Mouse (Mus musculus) mouse embryonic stem cell (cell line): ENCODE data around the gene Ap1m2.
"Not testable (repeated sequence)": the region's sequence is repeated elsewhere in the genome, so short reads cannot be mapped to it uniquely, and the experiment has no call there.

ENCODE experiments used
- in situ Hi-C, 2 experiments: fragments of 300-500 bp; cut with MboI; formaldehyde crosslinking; loops; 1 replicate in 1 of 2; 3 replicates in 1 of 2; pipeline ENCODE4 v1.14.3; 2019 to 2020; ENCODE audit warnings: low sequenced_read_pairs in 2 of 2, low pct_unique_long_range_greater_than_20kb in 1 of 2, mixed read lengths in 1 of 2; ENCODE audit not compliant: unreplicated experiment in 1 of 2

Gene Ap1m2

GRCm38 (mm10) chr9:21309150-21309741, 2.9 kb downstream of the Ap1m2 start:
- in situ Hi-C loops: no loop called here

GRCm38 (mm10) chr9:21305065-21305464, 7.1 kb downstream of the Ap1m2 start:
- in situ Hi-C loops: no loop called here

GRCm38 (mm10) chr9:21299014-21299413, 13.1 kb downstream of the Ap1m2 start:
- in situ Hi-C loops: no loop called here

DNA sequence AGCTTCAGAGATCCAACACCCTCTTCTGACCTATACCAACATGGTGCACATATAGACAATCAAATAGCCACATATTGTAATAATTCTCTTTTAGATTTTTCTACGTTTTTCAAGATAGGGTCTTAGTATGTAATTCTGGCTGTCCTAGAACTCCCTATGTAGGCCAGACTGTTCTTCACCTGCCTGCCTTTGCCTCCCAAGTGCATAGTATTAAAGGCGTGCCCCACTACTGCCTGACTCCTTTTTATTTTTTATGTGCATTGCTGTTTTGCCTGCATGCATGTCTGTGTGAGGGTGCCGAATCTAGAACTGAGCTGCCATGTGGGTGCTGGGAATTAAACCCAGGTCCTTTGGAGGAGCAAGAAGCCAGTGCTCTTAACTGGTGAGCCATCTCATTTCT, 19.9 kb downstream of the Ap1m2 start:
- in situ Hi-C loops: no loop called here

DNA sequence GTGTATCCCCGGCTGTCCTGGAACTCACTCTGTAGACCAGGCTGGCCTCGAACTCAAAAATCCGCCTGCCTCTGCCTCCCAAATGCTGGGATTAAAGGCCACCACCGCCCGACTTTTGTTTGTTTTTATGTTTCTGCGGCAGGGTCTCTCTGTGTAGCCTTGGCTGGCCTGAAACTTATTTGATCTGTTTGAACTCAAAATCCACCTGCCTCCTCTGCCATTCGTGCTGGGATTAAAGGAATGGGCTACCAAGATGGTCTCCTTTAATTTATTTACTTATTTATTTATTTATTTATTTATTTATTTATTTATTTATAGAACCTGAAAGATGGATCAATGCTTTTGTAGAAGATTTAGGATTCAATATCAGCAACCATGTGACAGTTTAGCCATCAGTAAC, 20.3 kb downstream of the Ap1m2 start:
- in situ Hi-C loops: not testable (repeated sequence)

DNA sequence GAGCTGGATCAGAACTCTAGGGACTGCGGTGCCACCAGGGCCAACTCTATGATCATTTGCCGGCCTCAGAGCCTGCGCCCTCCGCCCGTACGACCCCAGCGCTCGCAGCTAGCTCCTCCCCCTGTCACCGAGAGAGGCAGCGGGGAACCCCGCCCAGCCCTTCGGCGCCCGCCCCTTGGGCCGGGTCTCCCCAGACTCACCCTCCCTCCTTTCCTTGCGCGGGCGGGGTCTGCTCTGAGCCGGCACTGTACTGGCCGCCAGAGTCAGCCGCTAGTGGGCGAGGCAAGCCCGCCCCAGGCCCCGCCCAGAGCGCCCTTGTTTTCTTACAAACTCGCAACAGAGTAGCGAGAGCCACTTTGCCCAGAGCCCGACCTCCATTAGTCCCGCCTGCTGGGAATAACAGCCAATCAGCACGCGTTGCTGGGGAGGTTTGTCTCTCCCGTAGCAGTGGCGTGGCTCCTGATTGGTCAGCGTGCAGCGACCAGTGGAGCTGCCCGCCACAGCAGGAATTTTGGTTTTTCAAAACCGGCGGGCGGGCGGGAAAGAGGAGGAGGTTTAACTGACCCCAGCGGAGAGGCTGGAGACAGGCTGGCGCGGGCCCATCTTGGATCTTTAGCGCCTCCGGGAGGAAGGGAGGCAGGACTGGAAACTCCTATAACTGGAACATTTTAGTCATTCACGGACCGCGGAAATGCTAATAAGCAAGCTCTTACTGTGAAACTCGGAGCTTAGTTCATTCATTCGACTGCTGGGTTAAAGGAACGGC, 20.9 kb downstream of the Ap1m2 start, which contains the start of gene Cdkn2d:
TSS of gene Cdkn2d (minus strand) at position 386 of the 766 bp plus-strand sequence.
- in situ Hi-C loops: no loop called here

GRCm38 (mm10) chr9:21290589-21290988, 21.5 kb downstream of the Ap1m2 start:
- in situ Hi-C loops: no loop called here

- in situ Hi-C loops: no loop called here
These were observed 22.8 kb downstream of the Ap1m2 start for GRCm38 (mm10) chr9:21289337-21289671.

DNA sequence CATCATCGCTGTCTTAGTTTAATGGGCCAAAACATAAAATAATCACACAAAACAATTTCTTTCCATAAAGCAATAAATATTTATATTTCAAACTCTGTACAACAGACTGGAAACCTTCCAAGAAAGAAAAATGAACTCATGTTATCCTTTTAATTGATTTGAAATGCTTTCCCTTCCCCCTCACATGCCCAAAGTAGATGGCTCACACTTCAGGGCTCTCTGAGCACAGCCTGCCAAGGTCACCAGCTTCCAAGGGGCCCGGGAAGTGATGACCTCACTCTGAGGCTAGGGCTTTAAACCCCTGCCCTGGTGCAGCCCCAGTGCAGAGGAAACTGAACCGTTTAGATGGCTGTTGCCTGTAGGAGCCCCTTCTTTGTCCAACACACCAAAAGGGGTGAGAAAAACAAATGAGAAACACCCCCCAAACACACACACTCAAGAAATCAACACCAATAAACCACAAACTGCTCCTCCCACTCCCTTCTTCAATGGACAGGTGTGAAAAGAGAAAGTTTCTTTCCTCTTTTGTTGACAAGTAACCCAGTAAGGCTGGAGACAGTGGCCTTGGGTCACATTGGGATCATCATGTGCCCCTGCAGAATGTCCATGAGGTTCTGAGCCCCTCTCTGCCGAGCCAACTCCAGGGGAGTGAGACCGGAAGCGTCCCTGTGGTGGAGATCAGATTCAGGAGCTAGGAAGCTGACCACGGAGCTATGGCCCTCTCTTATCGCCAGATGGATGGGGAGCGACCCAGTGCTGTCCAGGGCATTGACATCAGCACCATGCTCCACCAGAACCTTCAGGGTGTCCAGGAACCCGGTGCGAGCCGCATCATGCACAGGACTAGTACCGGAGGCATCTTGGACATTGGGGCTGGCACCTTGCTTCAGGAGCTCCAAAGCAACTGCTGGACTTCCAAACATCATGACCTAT, 23.5 kb downstream of the Ap1m2 start:
- in situ Hi-C loops: no loop called here

GRCm38 (mm10) chr9:21287571-21288402, 24.4 kb downstream of the Ap1m2 start, which contains the start of gene Kri1:
Gene Kri1 (minus strand): TSS chr9:21287969.
- in situ Hi-C loops: no loop called here

DNA sequence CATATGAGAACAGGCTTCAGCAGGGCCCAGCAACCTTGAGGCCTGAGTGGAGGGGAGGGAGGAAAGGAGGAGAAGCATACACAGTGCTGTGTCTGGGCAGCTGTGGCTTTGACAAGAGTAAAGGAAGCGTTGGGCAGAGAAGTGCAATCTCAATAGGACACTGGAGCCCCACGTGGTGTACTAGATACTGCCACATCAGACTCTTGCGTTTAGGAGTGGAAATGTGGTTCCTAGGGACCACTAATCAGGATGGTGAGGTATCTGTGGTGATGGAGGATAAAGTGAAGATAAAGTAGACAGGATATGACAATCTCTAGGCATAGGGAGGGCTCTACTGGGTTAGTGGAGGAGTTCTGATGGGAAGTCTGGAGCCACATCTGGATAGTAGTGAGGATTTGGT, 25.4 kb downstream of the Ap1m2 start:
- in situ Hi-C loops: no loop called here

GRCm38 (mm10) chr9:21283994-21284393, 28.1 kb downstream of the Ap1m2 start:
- in situ Hi-C loops: no loop called here

DNA sequence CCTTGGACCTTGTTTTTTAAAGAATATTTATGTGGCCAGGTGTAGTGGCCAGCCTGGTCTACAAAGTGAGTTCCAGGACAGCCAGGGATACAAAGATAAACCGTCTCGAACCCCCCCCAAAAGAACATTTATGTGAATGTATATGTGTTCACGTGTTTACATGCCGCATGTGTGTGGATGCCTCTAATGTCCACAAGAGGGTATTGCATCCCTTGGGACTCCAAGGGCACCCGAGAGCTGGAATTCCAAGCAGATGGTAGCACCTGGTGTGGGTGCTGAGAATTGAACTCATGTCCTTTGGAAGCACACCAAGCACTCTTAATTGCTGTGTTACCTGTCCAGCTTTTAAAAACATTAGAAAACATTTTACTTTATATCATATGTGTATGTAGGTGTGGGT, 28.5 kb downstream of the Ap1m2 start:
- in situ Hi-C loops: no loop called here

DNA sequence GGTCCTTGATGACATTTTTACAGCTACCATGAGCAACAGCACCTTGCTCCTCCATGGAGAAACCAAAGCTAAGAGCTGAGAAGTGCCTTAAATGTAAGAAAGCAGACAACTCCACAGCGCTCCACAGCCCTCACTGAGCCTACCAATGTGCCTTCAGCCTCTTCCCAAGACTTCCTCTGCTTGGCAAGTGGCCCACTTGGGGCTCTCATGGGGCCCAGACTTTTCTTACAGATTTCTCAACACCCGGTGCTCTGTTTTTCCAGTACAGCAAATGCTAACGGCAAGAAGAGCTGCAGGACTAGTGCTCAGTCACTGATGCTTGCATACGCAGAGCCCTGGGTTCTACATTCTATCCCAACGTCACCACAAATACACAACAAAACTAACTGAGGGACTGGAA, 34.4 kb downstream of the Ap1m2 start:
- in situ Hi-C loops: no loop called here

DNA sequence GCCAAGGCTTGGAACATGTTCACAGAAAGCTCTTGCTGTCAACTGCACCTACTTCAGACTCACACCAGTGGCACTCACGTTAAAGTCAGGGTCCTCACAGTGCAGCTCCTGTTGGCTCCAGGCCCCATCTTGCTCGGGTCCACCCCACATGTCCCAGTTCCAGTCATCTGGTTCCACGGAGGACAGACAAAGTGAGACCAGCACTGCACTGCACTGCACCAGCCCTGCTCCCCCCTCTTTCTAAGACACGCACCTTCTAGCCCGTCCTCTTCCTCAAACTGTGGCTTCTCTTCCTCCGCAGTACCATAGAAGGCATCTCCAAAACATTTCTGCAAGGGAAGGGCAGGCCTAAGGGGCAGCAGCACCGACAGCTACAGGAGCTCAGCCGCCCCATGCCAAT, 35.8 kb downstream of the Ap1m2 start:
- in situ Hi-C loops: no loop called here

GRCm38 (mm10) chr9:21275727-21276126, 36.4 kb downstream of the Ap1m2 start:
- in situ Hi-C loops: no loop called here

DNA sequence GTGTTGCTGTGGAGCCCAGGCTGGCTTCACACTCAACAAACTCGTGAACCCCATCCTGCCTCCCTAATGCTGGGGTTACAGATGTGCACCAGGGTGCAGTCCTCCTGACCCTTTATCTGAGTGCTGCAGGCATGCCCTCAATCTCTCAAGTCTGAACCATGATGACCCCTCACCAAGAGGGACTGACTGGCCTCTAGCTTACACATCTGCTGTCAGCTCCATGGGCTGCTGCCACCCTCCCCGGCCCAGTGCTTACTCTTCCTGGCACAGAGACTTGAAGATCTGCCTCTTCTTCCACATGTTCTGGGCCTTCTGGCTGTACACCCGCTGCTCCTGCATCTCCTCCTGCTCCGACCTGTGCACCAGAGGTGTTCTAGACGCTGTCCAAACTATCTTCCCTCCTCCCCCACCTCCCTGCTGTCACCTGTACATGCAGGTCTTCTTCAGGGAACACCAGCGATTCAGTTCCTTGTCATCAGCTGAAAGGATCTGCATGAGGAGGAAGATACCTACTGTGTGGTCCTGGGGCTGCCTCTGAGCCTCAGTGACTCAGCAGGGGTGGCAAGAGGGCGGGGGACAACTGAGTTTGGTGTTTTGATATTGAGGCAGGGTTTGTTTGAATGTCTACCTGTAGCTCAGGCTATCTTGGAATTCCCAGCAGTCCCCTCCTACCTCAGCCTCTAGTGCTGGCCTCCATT, 37.0 kb downstream of the Ap1m2 start:
- in situ Hi-C loops: no loop called here

- in situ Hi-C loops: no loop called here
These were observed 37.8 kb downstream of the Ap1m2 start for GRCm38 (mm10) chr9:21274336-21274735.
